Mouse (Mus musculus): ENCODE results near the gene Fgd3. TPM values are rescaled to one million over a fixed set of nuclear protein-coding genes. Genes with fewer than 3 reads are reported as not detected.

The Fgd3 gene
- polyA plus RNA-seq, 1 experiment: 13.7 TPM

- Histone ChIP-seq H3K4me1 (ENCODE audit: control insufficient read depth, insufficient read depth, low read length) (no peaks in the 10 kb centered on the region; the same call in 1 of the 2 replicates), H3K27me3 (ENCODE audit: control insufficient read depth, insufficient read depth, low read length) (no peaks in the 10 kb centered on the region), H3K27ac (ENCODE audit: insufficient read depth, low read length) (no peak overlapping the region), H3K4me3 (replicated peaks; ENCODE audit: insufficient read depth, low read depth, low read length) (no peak overlapping the region)
- 83% methylated on average over 9 of the region's 9 CpGs for WGBS
- DNase-seq: no peak
- TF ChIP-seq CTCF (IDR thresholded peaks at IDR 0.05; ENCODE audit: borderline replicate concordance, insufficient read depth, low read depth, low read length): no peak
Measured at GRCm38 (mm10) chr13:49294108-49294507, 26.0 kb downstream of the Fgd3 start.

- WGBS: 90% methylated on average over 6 of the region's 6 CpGs
- no peak for DNase-seq
- Histone ChIP-seq H3K27ac (ENCODE audit: insufficient read depth, low read length) (no peak overlapping the region), H3K4me1 (ENCODE audit: control insufficient read depth, insufficient read depth, low read length) (no peaks in the 10 kb centered on the region), H3K27me3 (ENCODE audit: control insufficient read depth, insufficient read depth, low read length) (no peaks in the 10 kb centered on the region), H3K4me3 (replicated peaks; ENCODE audit: insufficient read depth, low read depth, low read length) (no peak overlapping the region)
- TF ChIP-seq CTCF (IDR thresholded peaks at IDR 0.05; ENCODE audit: borderline replicate concordance, insufficient read depth, low read depth, low read length): no peak
- TF ChIP-seq POLR2A (IDR thresholded peaks at IDR 0.05; ENCODE audit: borderline replicate concordance, insufficient read depth, low read length): no peak
Measured at GRCm38 (mm10) chr13:49291949-49292348, 28.2 kb downstream of the Fgd3 start.

- 63% methylated on average over 1 of the region's 1 CpGs for WGBS
- H3K27ac ChIP-seq (ENCODE audit: insufficient read depth, low read length): no peak overlapping the region
- no peak overlapping the region for H3K4me3 ChIP-seq (replicated peaks; ENCODE audit: insufficient read depth, low read depth, low read length)
- no peak for DNase-seq
- TF ChIP-seq POLR2A (IDR thresholded peaks at IDR 0.05; ENCODE audit: borderline replicate concordance, insufficient read depth, low read length) (no peak), CTCF (IDR thresholded peaks at IDR 0.05; ENCODE audit: borderline replicate concordance, insufficient read depth, low read depth, low read length) (no peak)
- H3K4me1 ChIP-seq (ENCODE audit: control insufficient read depth, insufficient read depth, low read length): no peaks in the 10 kb centered on the region
- H3K27me3 ChIP-seq (ENCODE audit: control insufficient read depth, insufficient read depth, low read length): no peaks in the 10 kb centered on the region
Measured at GRCm38 (mm10) chr13:49291398-49291797, 28.7 kb downstream of the Fgd3 start.

- TF ChIP-seq CTCF (IDR thresholded peaks at IDR 0.05; ENCODE audit: borderline replicate concordance, insufficient read depth, low read depth, low read length): no peak
- TF ChIP-seq POLR2A (IDR thresholded peaks at IDR 0.05; ENCODE audit: borderline replicate concordance, insufficient read depth, low read length): no peak
- Histone ChIP-seq H3K4me1 (ENCODE audit: control insufficient read depth, insufficient read depth, low read length) (no peaks in the 10 kb centered on the region), H3K4me3 (replicated peaks; ENCODE audit: insufficient read depth, low read depth, low read length) (no peak overlapping the region), H3K27me3 (ENCODE audit: control insufficient read depth, insufficient read depth, low read length) (no peaks in the 10 kb centered on the region), H3K27ac (ENCODE audit: insufficient read depth, low read length) (no peak overlapping the region)
- 91% methylated on average over 6 of the region's 6 CpGs for WGBS
- no peak for DNase-seq
Measured at GRCm38 (mm10) chr13:49287224-49287623, 32.9 kb downstream of the Fgd3 start.

GRCm38 (mm10) chr13:49286750-49287149, 33.4 kb downstream of the Fgd3 start:
- WGBS: 78% methylated on average over 3 of the region's 3 CpGs
- Histone ChIP-seq H3K4me3 (replicated peaks; ENCODE audit: insufficient read depth, low read depth, low read length) (no peak overlapping the region), H3K27me3 (ENCODE audit: control insufficient read depth, insufficient read depth, low read length) (no peaks in the 10 kb centered on the region)

GRCm38 (mm10) chr13:49283686-49284085, 36.4 kb downstream of the Fgd3 start:
- TF ChIP-seq POLR2A (IDR thresholded peaks at IDR 0.05; ENCODE audit: borderline replicate concordance, insufficient read depth, low read length) (no peak), CTCF (IDR thresholded peaks at IDR 0.05; ENCODE audit: borderline replicate concordance, insufficient read depth, low read depth, low read length) (no peak)
- no peaks in the 10 kb centered on the region for H3K4me1 ChIP-seq (ENCODE audit: control insufficient read depth, insufficient read depth, low read length)
- H3K27me3 ChIP-seq (ENCODE audit: control insufficient read depth, insufficient read depth, low read length): no peaks in the 10 kb centered on the region
- WGBS: 80% methylated on average over 9 of the region's 9 CpGs
- H3K27ac ChIP-seq (ENCODE audit: insufficient read depth, low read length): no peak overlapping the region
- no peak for DNase-seq
- no peak overlapping the region for H3K4me3 ChIP-seq (replicated peaks; ENCODE audit: insufficient read depth, low read depth, low read length)

More at GRCm38 (mm10) chr13:49286750-49287149, 33.4 kb downstream of the Fgd3 start:
- H3K27ac ChIP-seq (ENCODE audit: insufficient read depth, low read length): no peak overlapping the region
- no peaks in the 10 kb centered on the region for H3K4me1 ChIP-seq (ENCODE audit: control insufficient read depth, insufficient read depth, low read length)
- DNase-seq: no peak
- no peak for TF ChIP-seq POLR2A (IDR thresholded peaks at IDR 0.05; ENCODE audit: borderline replicate concordance, insufficient read depth, low read length)
- no peak for TF ChIP-seq CTCF (IDR thresholded peaks at IDR 0.05; ENCODE audit: borderline replicate concordance, insufficient read depth, low read depth, low read length)

GRCm38 (mm10) chr13:49282168-49282567, 37.9 kb downstream of the Fgd3 start:
- DNase-seq: no peak
- H3K4me3 ChIP-seq (replicated peaks; ENCODE audit: insufficient read depth, low read depth, low read length): no peak overlapping the region
- WGBS: 65% methylated on average over 2 of the region's 2 CpGs
- H3K27ac ChIP-seq (ENCODE audit: insufficient read depth, low read length): no peak overlapping the region
- TF ChIP-seq CTCF (IDR thresholded peaks at IDR 0.05; ENCODE audit: borderline replicate concordance, insufficient read depth, low read depth, low read length) (no peak), POLR2A (IDR thresholded peaks at IDR 0.05; ENCODE audit: borderline replicate concordance, insufficient read depth, low read length) (no peak)
- no peaks in the 10 kb centered on the region for H3K4me1 ChIP-seq (ENCODE audit: control insufficient read depth, insufficient read depth, low read length)
- H3K27me3 ChIP-seq (ENCODE audit: control insufficient read depth, insufficient read depth, low read length): no peaks in the 10 kb centered on the region

- no peak for DNase-seq
- WGBS: 59% methylated on average over 5 of the region's 5 CpGs
- TF ChIP-seq POLR2A (IDR thresholded peaks at IDR 0.05; ENCODE audit: borderline replicate concordance, insufficient read depth, low read length) (no peak), CTCF (IDR thresholded peaks at IDR 0.05; ENCODE audit: borderline replicate concordance, insufficient read depth, low read depth, low read length) (no peak)
- Histone ChIP-seq H3K4me3 (replicated peaks; ENCODE audit: insufficient read depth, low read depth, low read length) (no peak overlapping the region), H3K27ac (ENCODE audit: insufficient read depth, low read length) (no peak overlapping the region), H3K4me1 (ENCODE audit: control insufficient read depth, insufficient read depth, low read length) (no peaks in the 10 kb centered on the region), H3K27me3 (ENCODE audit: control insufficient read depth, insufficient read depth, low read length) (no peaks in the 10 kb centered on the region)
Measured at GRCm38 (mm10) chr13:49271831-49272765, 48.0 kb downstream of the Fgd3 start.

All from cerebellum, adult 2 months (tissue).